Mouse (Mus musculus) heart, embryonic 11.5 days (tissue): ENCODE results near the gene Dclk2. TPM values are rescaled to one million over a fixed set of nuclear protein-coding genes. Genes with fewer than 3 reads are reported as not detected.

Source experiments
- ATAC-seq: fragments of 200-750 bp; cut with Nextera tagmentation; replicated peaks from 2 replicates; pipeline ENCODE4 v1.8.0; 2017; ENCODE audit warnings: moderate library complexity; ENCODE audit not compliant: insufficient number of reproducible peaks, low FRiP score, low TSS enrichment
- H3K27ac ChIP-seq: fragments of 300-500 bp; sonication (generic); 2 replicates; pipeline ENCODE4 v1.5.1; 2014; ENCODE audit warnings: mild to moderate bottlenecking, low read depth, low read length
- H3K27me3 ChIP-seq: fragments of 300-500 bp; sonication (generic); 2 replicates; pipeline ENCODE4 v1.6.1; 2014; ENCODE audit warnings: mild to moderate bottlenecking, low read length, mixed read lengths; ENCODE audit not compliant: control insufficient read depth, insufficient read depth
- H3K36me3 ChIP-seq: fragments of 300-500 bp; sonication (generic); 2 replicates; pipeline ENCODE4 v1.6.1; 2014; ENCODE audit warnings: mild to moderate bottlenecking, low read length, moderate library complexity, mixed read lengths; ENCODE audit not compliant: control insufficient read depth, insufficient read depth
- H3K4me1 ChIP-seq: fragments of 300-500 bp; sonication (generic); 2 replicates; pipeline ENCODE4 v1.6.1; 2014; ENCODE audit warnings: low read length; ENCODE audit not compliant: control insufficient read depth, insufficient read depth
- H3K4me2 ChIP-seq: fragments of 300-500 bp; sonication (generic); 2 replicates; pipeline ENCODE4 v1.6.1; 2014; ENCODE audit warnings: mild to moderate bottlenecking, moderate library complexity
- H3K4me3 ChIP-seq: fragments of 300-500 bp; sonication (generic); 2 replicates; pipeline ENCODE4 v1.5.1; 2014; ENCODE audit warnings: low read depth, low read length
- H3K9ac ChIP-seq: fragments of 300-500 bp; sonication (generic); 2 replicates; pipeline ENCODE4 v1.6.1; 2014; ENCODE audit warnings: mild to moderate bottlenecking, low read depth, low read length, moderate library complexity
- H3K9me3 ChIP-seq: fragments of 300-500 bp; sonication (generic); replicated peaks from 2 replicates; pipeline ENCODE4 v1.6.1; 2016; ENCODE audit warnings: low read length; ENCODE audit not compliant: control insufficient read depth
- WGBS: fragments of 180-500 bp; shearing (Covaris S2); extraction: QIAGEN DNeasy Blood & Tissue Kit; methylation state at CpG from one replicate; pipeline ENCODE4 v1.1.7; 2014; ENCODE audit not compliant: insufficient replicate concordance; 5-methylcytosine and 5-hydroxymethylcytosine counted together
- polyA plus RNA-seq: library from polyadenylated mRNA; unstranded; fragments of >200 nt; fragmentation: Nextera tagmentation; extraction: Ambion mirVana; gene quantifications from 2 replicates; pipeline ENCODE4 v1.2.1, GENCODE M21; 2014

Dclk2 gene
- polyA plus RNA-seq, 1 experiment from 2014 or later: 4.3 TPM

GRCm38 (mm10) chr3:86847536-86847935 is 73.1 kb downstream of the Dclk2 start:
- Histone ChIP-seq H3K4me1 (peaks cover 6% of the 10 kb centered on the region; the same call in 1 of the 2 replicates), H3K27ac (no peak overlapping the region), H3K9me3 (no peaks in the 10 kb centered on the region), H3K36me3 (no peaks in the 10 kb centered on the region), H3K9ac (no peak overlapping the region), H3K4me2 (no peak overlapping the region), H3K27me3 (no peaks in the 10 kb centered on the region), H3K4me3 (no peak overlapping the region)
- WGBS: 77% methylated on average over 2 of the region's 2 CpGs
- no peak for ATAC-seq

- no peaks in the 10 kb centered on the region for H3K27me3 ChIP-seq
- WGBS: 47% methylated on average over 4 of the region's 4 CpGs
- no peaks in the 10 kb centered on the region for H3K36me3 ChIP-seq
- H3K4me3 ChIP-seq: no peak overlapping the region
- no peak overlapping the region for H3K27ac ChIP-seq
- H3K9me3 ChIP-seq: no peaks in the 10 kb centered on the region
- ATAC-seq: no peak
- H3K4me1 ChIP-seq: peaks cover 6% of the 10 kb centered on the region; the same call in 1 of the 2 replicates
- H3K9ac ChIP-seq: no peak overlapping the region
- no peak overlapping the region for H3K4me2 ChIP-seq
Measured at GRCm38 (mm10) chr3:86846036-86846435, 74.6 kb downstream of the Dclk2 start.

DNA sequence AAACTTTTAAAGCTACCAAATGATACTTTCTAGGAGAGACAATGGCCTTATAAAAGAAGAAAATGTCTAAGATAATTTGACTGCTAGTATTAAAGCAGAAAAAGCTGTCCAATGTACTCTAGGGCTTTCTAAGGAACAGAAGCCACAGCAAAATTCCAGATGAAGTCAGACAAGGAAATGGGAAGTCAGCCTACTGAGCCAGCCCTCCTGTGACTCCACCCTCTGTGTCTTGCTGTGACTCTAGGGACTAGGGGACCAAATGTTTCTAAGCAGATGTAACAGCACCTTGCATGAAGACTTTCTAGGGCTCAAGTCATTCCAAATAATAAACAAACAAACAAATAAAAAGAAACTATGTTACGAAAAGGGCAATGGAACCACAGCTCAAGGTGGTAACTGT is 75.1 kb downstream of the Dclk2 start:
- Histone ChIP-seq H3K27ac (no peak overlapping the region), H3K36me3 (no peaks in the 10 kb centered on the region), H3K4me2 (no peak overlapping the region), H3K4me3 (no peak overlapping the region), H3K9ac (no peak overlapping the region), H3K27me3 (no peaks in the 10 kb centered on the region), H3K9me3 (no peaks in the 10 kb centered on the region), H3K4me1 (peaks cover 3% of the 10 kb centered on the region; the same call in 1 of the 2 replicates)
- 91% methylated on average over 1 of the region's 1 CpGs for WGBS
- no peak for ATAC-seq

- H3K27me3 ChIP-seq: no peaks in the 10 kb centered on the region
- ATAC-seq: no peak
- WGBS: 14% methylated on average over 8 of the region's 8 CpGs
- H3K27ac ChIP-seq: no peak overlapping the region
- H3K4me3 ChIP-seq: no peak overlapping the region
- no peaks in the 10 kb centered on the region for H3K9me3 ChIP-seq
- H3K4me2 ChIP-seq: no peak overlapping the region
- no peak overlapping the region for H3K9ac ChIP-seq
- H3K36me3 ChIP-seq: no peaks in the 10 kb centered on the region
- H3K4me1 ChIP-seq: peaks cover 3% of the 10 kb centered on the region; the same call in 1 of the 2 replicates
Measured at GRCm38 (mm10) chr3:86844804-86845481, 75.7 kb downstream of the Dclk2 start.

DNA sequence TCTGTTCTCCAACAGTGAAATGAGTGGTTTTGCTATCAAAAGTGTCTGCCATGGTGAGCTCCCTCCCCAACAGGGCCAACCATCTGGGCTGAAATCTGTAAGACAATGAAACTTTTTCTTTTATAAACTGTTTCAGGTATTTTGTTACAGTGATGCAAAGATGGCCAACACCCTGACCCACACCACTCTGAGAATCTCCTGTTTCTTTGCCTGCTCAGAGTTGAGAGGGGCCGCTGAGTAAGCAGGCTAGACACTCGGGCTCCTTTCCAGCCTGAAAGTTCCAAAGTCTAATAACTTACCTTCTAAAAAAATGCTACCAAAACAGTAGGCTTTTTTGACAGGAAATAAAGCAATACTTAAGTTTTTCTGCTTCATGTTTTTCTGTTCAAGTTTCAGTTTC is 78.2 kb downstream of the Dclk2 start:
- no peak for ATAC-seq
- no peak overlapping the region for H3K27ac ChIP-seq
- WGBS: 76% methylated on average over 2 of the region's 2 CpGs

DNA sequence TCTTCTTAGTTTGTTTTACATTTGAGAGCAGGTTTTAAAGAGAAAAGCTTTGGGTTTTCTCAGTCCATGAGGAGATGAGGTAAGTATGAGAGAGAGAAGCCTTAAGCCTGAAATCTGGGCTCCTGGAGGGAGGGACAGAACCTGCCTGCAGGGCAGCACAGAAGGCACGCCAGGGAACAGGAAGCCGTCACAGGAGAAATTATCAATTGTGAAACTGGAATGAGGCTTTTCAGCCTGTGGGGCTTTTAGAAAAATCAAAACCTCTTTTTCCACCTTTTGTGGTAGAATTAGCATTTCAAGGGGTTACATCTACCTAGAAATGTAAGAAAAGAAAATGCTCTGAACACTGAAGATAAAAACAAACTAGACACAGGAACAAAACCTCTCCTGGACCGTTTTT is 81.0 kb downstream of the Dclk2 start:
- H3K4me2 ChIP-seq: no peak overlapping the region
- no peaks in the 10 kb centered on the region for H3K9me3 ChIP-seq
- WGBS: 28% methylated on average over 3 of the region's 3 CpGs
- no peak overlapping the region for H3K27ac ChIP-seq
- no peaks in the 10 kb centered on the region for H3K27me3 ChIP-seq
- no peaks in the 10 kb centered on the region for H3K36me3 ChIP-seq
- H3K4me3 ChIP-seq: no peak overlapping the region
- H3K4me1 ChIP-seq: peaks cover 3% of the 10 kb centered on the region; the same call in 1 of the 2 replicates
- no peak overlapping the region for H3K9ac ChIP-seq
- no peak for ATAC-seq

More for the DNA sequence above, 78.2 kb downstream of the Dclk2 start:
- H3K4me1 ChIP-seq: peaks cover 3% of the 10 kb centered on the region; the same call in 1 of the 2 replicates
- no peak overlapping the region for H3K9ac ChIP-seq
- no peaks in the 10 kb centered on the region for H3K9me3 ChIP-seq
- no peaks in the 10 kb centered on the region for H3K27me3 ChIP-seq
- H3K4me3 ChIP-seq: no peak overlapping the region
- no peaks in the 10 kb centered on the region for H3K36me3 ChIP-seq
- H3K4me2 ChIP-seq: no peak overlapping the region

GRCm38 (mm10) chr3:86837386-86837785 is 83.3 kb downstream of the Dclk2 start:
- H3K9me3 ChIP-seq: no peaks in the 10 kb centered on the region
- no peaks in the 10 kb centered on the region for H3K4me1 ChIP-seq
- no peak for ATAC-seq
- no peak overlapping the region for H3K9ac ChIP-seq
- no peak overlapping the region for H3K4me3 ChIP-seq
- no peaks in the 10 kb centered on the region for H3K27me3 ChIP-seq
- H3K4me2 ChIP-seq: no peak overlapping the region
- H3K27ac ChIP-seq: no peak overlapping the region
- WGBS: 58% methylated on average over 5 of the region's 5 CpGs
- H3K36me3 ChIP-seq: no peaks in the 10 kb centered on the region

GRCm38 (mm10) chr3:86835180-86835579 is 85.5 kb downstream of the Dclk2 start:
- H3K9ac ChIP-seq: no peak overlapping the region
- no peaks in the 10 kb centered on the region for H3K36me3 ChIP-seq
- 89% methylated on average over 4 of the region's 4 CpGs for WGBS
- no peaks in the 10 kb centered on the region for H3K9me3 ChIP-seq
- H3K4me1 ChIP-seq: no peaks in the 10 kb centered on the region
- ATAC-seq: no peak
- no peak overlapping the region for H3K4me2 ChIP-seq
- no peaks in the 10 kb centered on the region for H3K27me3 ChIP-seq
- no peak overlapping the region for H3K4me3 ChIP-seq
- H3K27ac ChIP-seq: no peak overlapping the region

DNA sequence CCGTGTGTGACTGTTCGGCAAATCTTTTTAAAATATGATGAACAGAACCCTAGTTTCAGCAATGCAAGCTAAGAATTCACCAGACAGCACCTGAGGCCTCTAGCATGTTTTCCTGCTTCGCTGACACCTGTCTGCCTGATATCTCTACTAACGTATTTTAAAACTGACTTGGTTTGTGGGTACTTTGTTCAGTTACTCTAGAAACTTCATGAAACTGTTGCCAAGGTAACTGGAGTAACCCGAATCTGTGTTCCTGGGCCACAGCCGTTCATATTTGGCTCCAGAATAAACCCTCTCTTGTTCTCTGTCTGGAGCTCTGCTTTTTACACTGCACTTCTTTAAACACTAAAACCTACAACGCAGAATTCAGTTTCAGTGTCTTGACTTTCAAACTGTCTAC is 86.3 kb downstream of the Dclk2 start:
- no peaks in the 10 kb centered on the region for H3K9me3 ChIP-seq
- H3K27ac ChIP-seq: no peak overlapping the region
- H3K36me3 ChIP-seq: no peaks in the 10 kb centered on the region
- H3K4me3 ChIP-seq: no peak overlapping the region
- H3K9ac ChIP-seq: no peak overlapping the region
- H3K4me2 ChIP-seq: no peak overlapping the region
- no peak for ATAC-seq
- H3K27me3 ChIP-seq: no peaks in the 10 kb centered on the region
- 80% methylated on average over 7 of the region's 7 CpGs for WGBS
- H3K4me1 ChIP-seq: no peaks in the 10 kb centered on the region
